Mouse (Mus musculus) liver, embryonic 14.5 days (tissue): ENCODE measurements around the gene Afdn. TPM values are rescaled to one million over a fixed set of nuclear protein-coding genes. Genes with fewer than 3 reads are reported as not detected.

Source experiments
- ATAC-seq: fragments of 200-750 bp; cut with Nextera tagmentation; 2 replicates; pipeline ENCODE4 v1.8.0; 2017; ENCODE audit warnings: moderate number of reproducible peaks, mild to moderate bottlenecking, moderate library complexity; ENCODE audit not compliant: insufficient read depth
- DNase-seq, 3 experiments: peaks; one replicate each; pipeline ENCODE4 v3.0.0-alpha.2; 2012 to 2013; ENCODE audit warnings: low read depth in 3 of 3, low spot score in 3 of 3
- H3K27ac ChIP-seq: fragments of 300-500 bp; sonication (generic); 2 replicates; pipeline ENCODE4 v1.5.1; 2014; ENCODE audit warnings: moderate library complexity, mild to moderate bottlenecking, control low read depth, inconsistent platforms
- H3K27me3 ChIP-seq: fragments of 300-500 bp; sonication (generic); 2 replicates; pipeline ENCODE4 v1.6.1; 2014; ENCODE audit warnings: mild to moderate bottlenecking, low read length, moderate library complexity; ENCODE audit not compliant: control insufficient read depth, insufficient read depth
- H3K36me3 ChIP-seq: fragments of 300-500 bp; sonication (generic); replicated peaks from 2 replicates; pipeline ENCODE4 v1.6.1; 2014; ENCODE audit warnings: low read depth; ENCODE audit not compliant: control insufficient read depth, insufficient read depth
- H3K4me1 ChIP-seq, 2 experiments: fragments of 200-500 bp in 1 of 2; fragments of 300-500 bp in 1 of 2; sonication (generic) in 1 of 2; replicated peaks; 2 replicates each; pipeline ENCODE4 v1.6.1; 2012 to 2014; ENCODE audit warnings: antibody characterized with exemption in 1 of 2, inconsistent platforms in 1 of 2, low read length in 1 of 2; ENCODE audit not compliant: control insufficient read depth in 2 of 2, insufficient read depth in 2 of 2
- H3K4me2 ChIP-seq: fragments of 300-500 bp; sonication (generic); 2 replicates; pipeline ENCODE4 v1.6.1; 2014; ENCODE audit warnings: low read depth, mild to moderate bottlenecking, control low read depth, moderate library complexity
- H3K4me3 ChIP-seq, 2 experiments: fragments of 200-500 bp in 1 of 2; fragments of 300-500 bp in 1 of 2; sonication (generic) in 1 of 2; 2 replicates each; pipeline ENCODE4 v1.5.1; 2012 to 2014; ENCODE audit warnings: low read depth in 2 of 2, low read length in 2 of 2, mild to moderate bottlenecking in 2 of 2, control low read depth in 1 of 2, inconsistent platforms in 1 of 2, moderate library complexity in 1 of 2; ENCODE audit not compliant: insufficient read depth in 1 of 2
- H3K9ac ChIP-seq: fragments of 300-500 bp; sonication (generic); replicated peaks from 2 replicates; pipeline ENCODE4 v1.6.1; 2014; ENCODE audit warnings: mild to moderate bottlenecking, control low read depth, moderate library complexity
- H3K9me3 ChIP-seq: fragments of 300-500 bp; sonication (generic); 2 replicates; pipeline ENCODE4 v1.6.1; 2016; ENCODE audit warnings: low read length, mixed read lengths; ENCODE audit not compliant: control insufficient read depth
- CTCF ChIP-seq: IDR thresholded peaks from 2 replicates; pipeline ENCODE4 v1.5.1; 2016; ENCODE audit warnings: antibody characterized with exemption, low read depth, control low read depth
- EP300 ChIP-seq: IDR thresholded peaks from 2 replicates; pipeline ENCODE4 v1.6.1; 2016; ENCODE audit warnings: antibody characterized with exemption, low read depth
- WGBS: fragments of 180-500 bp; shearing (Covaris S2); extraction: QIAGEN DNeasy Blood & Tissue Kit; methylation state at CpG from one replicate; pipeline ENCODE4 v1.1.7; 2014; ENCODE audit not compliant: insufficient replicate concordance; 5-methylcytosine and 5-hydroxymethylcytosine counted together
- polyA plus RNA-seq, 2 experiments: library from polyadenylated mRNA; depleted of rRNA in 1 of 2; stranded (reverse) in 1 of 2; unstranded in 1 of 2; fragments of >200 nt; fragmentation: Nextera tagmentation in 1 of 2; extraction: Ambion mirVana in 1 of 2; gene quantifications; 2 replicates each; pipeline versions ENCODE4 v1.2.1 to v1.2.3; 2012 to 2014

Afdn gene
- polyA plus RNA-seq, 2 experiments: 6.4 to 7.1 TPM

DNA sequence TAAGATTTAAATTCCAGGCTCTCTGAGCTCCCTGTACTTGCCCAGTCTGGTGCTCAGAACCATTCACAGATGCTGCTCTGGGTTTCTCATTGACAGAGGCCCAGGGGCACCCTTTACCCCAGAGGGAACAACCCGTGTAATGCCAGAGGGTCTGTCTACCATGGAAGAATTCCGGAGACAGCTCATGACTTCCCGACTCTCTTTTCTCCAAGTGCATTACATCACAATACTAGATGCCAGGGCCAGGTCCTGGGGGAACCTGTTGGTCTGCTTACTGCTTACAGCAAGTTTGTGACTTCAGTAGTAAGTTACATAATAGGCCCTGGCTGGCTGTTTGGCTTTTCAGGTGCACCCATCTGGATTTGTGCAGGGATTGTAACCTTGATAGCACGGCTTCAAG is 45.7 kb upstream of the Afdn start:
- 46% methylated on average over 4 of the region's 4 CpGs for WGBS

DNA sequence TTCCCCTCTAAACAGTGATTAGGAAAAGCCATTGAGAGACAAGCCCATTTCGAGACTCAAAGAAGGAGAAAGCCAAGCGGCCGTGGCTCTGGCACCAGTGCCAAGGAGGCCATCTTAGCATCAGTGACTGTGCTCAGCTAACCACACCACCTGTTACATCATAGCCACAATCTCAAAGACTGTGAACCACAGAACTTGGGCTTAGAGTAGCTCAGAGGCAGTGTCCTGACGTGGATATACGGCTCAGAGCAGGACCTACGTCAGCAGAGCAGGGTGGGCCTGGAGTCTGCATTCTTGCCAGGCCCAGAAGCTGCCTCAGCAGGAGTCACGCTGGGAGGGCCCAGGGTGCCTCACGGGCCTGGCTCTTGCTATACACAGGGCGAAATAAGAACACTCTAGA is 44.8 kb upstream of the Afdn start:
- Histone ChIP-seq H3K9ac (no peak overlapping the region), H3K36me3 (no peaks in the 10 kb centered on the region), H3K4me3 (no peak overlapping the region), H3K4me1 (no peaks in the 10 kb centered on the region), H3K27me3 (no peaks in the 10 kb centered on the region), H3K4me2 (no peak overlapping the region), H3K9me3 (no peaks in the 10 kb centered on the region), H3K27ac (no peak overlapping the region)
- WGBS: 51% methylated on average over 9 of the region's 9 CpGs
- DNase-seq (no peak), ATAC-seq (no peak)
- TF ChIP-seq EP300: no peak
- no peak for TF ChIP-seq CTCF

More for the DNA sequence above, 45.7 kb upstream of the Afdn start:
- H3K4me2 ChIP-seq: no peak overlapping the region
- TF ChIP-seq CTCF (no peak), EP300 (no peak)
- ATAC-seq (no peak), DNase-seq (no peak)
- no peaks in the 10 kb centered on the region for H3K27me3 ChIP-seq
- no peaks in the 10 kb centered on the region for H3K9me3 ChIP-seq
- no peak overlapping the region for H3K4me3 ChIP-seq
- no peaks in the 10 kb centered on the region for H3K4me1 ChIP-seq
- no peaks in the 10 kb centered on the region for H3K36me3 ChIP-seq
- no peak overlapping the region for H3K9ac ChIP-seq
- no peak overlapping the region for H3K27ac ChIP-seq

DNA sequence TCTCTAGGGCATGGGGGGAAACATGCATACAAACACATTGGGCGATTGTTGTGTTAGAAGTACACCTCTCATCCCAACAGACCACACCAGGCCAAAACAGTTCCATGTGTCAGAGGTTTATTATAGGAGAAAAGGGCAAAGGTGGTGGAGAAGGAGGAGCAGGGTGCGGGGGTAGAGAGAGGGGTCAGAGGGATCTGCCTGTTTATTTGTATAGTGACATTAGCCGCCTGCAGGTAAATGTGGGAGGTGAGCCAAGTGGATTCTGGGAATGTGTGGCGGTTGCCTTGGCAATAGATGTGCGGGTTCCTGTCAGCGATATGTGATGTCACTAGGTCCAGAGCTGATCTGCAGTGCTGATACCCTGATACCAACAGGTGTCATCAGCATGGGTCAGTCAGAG is 44.0 kb upstream of the Afdn start:
- no peak for DNase-seq
- H3K36me3 ChIP-seq: no peaks in the 10 kb centered on the region
- H3K27me3 ChIP-seq: no peaks in the 10 kb centered on the region
- WGBS: 64% methylated on average over 6 of the region's 6 CpGs
- no peak overlapping the region for H3K4me2 ChIP-seq
- H3K4me1 ChIP-seq: no peaks in the 10 kb centered on the region
- no peak for TF ChIP-seq CTCF
- TF ChIP-seq EP300: no peak
- no peak overlapping the region for H3K4me3 ChIP-seq
- no peak for ATAC-seq
- H3K9me3 ChIP-seq: no peaks in the 10 kb centered on the region
- no peak overlapping the region for H3K27ac ChIP-seq
- no peak overlapping the region for H3K9ac ChIP-seq

DNA sequence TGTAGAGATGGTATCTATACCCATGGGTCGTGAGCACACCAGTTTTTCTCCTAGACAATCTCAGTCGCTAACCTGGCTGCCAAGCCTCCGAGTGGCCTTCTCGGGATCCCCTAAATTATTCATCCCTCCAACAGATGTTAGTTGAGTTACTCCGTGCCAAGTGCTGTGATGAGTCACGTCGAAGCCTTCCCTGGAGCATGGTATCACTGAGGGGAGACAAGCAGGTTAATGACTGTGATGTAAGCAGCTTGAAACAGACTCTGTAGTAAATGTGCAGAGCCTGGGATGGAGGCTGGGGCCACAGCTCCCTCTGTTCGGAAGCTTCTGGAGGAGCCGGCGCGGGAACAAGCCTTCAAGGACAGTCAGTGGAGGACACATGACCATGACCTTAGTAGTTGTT is 42.9 kb upstream of the Afdn start:
- no peaks in the 10 kb centered on the region for H3K36me3 ChIP-seq
- no peak overlapping the region for H3K9ac ChIP-seq
- no peak for DNase-seq
- no peaks in the 10 kb centered on the region for H3K4me1 ChIP-seq
- no peak overlapping the region for H3K4me2 ChIP-seq
- no peaks in the 10 kb centered on the region for H3K9me3 ChIP-seq
- H3K4me3 ChIP-seq: no peak overlapping the region
- no peaks in the 10 kb centered on the region for H3K27me3 ChIP-seq
- 73% methylated on average over 11 of the region's 11 CpGs for WGBS
- TF ChIP-seq CTCF (no peak), EP300 (no peak)
- ATAC-seq: no peak
- no peak overlapping the region for H3K27ac ChIP-seq

DNA sequence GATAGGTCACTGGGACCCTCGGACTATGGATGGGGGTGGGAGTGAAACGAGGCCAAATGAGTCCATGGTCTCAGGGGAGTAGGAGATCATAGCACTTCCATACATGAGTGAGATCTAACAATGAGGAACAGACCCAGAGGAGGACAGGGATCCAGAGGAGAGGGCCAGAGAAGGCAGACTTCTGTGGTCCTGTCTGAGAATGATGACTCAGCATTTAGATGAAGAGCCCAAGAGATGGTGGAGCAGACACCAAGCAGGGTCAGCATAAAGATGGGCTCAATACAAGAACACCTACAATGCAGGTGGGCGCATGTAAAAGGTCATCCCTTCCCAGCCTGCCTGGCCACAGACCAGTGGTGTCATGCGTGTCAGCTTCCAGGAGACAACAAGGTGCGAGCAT is 40.2 kb upstream of the Afdn start:
- H3K4me1 ChIP-seq: no peaks in the 10 kb centered on the region
- WGBS: 61% methylated on average over 5 of the region's 5 CpGs
- ATAC-seq: no peak
- H3K9ac ChIP-seq: no peak overlapping the region
- no peaks in the 10 kb centered on the region for H3K27me3 ChIP-seq
- TF ChIP-seq EP300 (no peak), CTCF (no peak)
- no peaks in the 10 kb centered on the region for H3K36me3 ChIP-seq
- no peak overlapping the region for H3K27ac ChIP-seq
- no peak overlapping the region for H3K4me3 ChIP-seq
- no peaks in the 10 kb centered on the region for H3K9me3 ChIP-seq
- H3K4me2 ChIP-seq: no peak overlapping the region
- DNase-seq: no peak
